Mouse (Mus musculus): ENCODE measurements around the gene Tnnt2.

Gene Tnnt2

DNA sequence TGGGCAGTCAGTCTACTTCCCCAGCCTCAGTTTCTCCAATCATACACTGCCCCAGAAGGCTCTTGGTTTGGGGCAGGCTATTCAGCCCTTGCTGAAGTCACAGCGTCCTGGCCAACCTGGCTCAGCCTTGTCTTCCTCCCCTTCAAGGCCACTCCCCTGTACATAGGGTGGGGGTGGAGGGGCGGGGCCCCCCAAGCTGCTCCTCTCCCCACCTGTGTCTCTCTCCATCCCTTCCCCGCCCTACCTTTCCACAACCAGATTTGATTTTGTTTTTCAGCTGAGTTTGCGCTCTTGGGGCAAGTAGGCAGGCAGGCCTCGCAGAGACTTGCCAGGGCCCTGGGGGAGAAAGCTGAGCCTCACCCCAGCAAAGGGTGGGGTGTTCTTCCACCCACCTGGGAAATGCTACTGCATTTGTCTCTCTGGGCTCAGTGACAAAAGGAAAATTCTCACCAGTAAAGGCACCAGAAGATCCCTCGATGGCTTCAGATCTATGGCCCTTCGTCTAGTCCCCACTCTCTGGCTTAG is 63.9 kb downstream of the Tnnt2 start:
- no peak for DNase-seq (ENCODE audit: low spot score in 2 of 2)

All from thymus, postnatal 10 days (tissue).